Mouse (Mus musculus) mouse embryonic stem cell (cell line): ENCODE results near the gene Plxnb3.

Experiments
- in situ Hi-C, 2 experiments: fragments of 300-500 bp; cut with MboI; formaldehyde crosslinking; loops; 1 replicate in 1 of 2; 3 replicates in 1 of 2; pipeline ENCODE4 v1.14.3; 2019 to 2020; ENCODE audit warnings: low sequenced_read_pairs in 2 of 2, low pct_unique_long_range_greater_than_20kb in 1 of 2, mixed read lengths in 1 of 2; ENCODE audit not compliant: unreplicated experiment in 1 of 2

Gene Plxnb3

DNA sequence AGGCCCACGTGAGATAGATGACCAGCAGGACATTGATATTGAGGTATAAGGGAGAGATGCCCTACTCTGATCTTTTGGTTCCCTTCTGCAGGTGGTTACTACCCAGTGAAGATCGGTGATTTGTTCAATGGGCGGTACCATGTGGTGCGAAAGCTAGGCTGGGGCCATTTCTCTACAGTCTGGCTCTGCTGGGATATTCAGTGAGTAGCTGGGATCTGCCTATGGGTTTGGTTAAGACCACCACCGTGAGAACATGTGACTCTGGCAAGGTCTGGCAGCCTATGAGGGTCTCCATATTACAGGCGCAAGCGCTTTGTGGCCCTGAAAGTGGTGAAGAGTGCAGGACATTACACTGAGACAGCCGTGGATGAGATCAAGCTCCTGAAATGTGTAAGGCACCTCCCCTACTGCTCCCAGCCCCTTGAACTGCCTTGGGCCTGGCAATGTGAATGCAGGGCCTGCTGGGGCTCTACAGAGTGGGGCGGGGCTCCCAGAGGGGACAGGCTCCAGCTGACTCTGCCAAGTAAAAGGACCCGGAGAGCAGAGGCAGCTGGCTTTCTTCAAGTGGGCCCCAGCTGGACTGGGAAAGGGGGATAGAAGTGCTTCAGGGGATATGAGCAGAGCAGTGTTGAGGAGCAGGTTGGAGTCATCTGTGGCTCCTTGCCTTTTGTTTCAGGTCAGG lies 18.1 kb downstream of the Plxnb3 start:
- in situ Hi-C loops, result no loop called here

DNA sequence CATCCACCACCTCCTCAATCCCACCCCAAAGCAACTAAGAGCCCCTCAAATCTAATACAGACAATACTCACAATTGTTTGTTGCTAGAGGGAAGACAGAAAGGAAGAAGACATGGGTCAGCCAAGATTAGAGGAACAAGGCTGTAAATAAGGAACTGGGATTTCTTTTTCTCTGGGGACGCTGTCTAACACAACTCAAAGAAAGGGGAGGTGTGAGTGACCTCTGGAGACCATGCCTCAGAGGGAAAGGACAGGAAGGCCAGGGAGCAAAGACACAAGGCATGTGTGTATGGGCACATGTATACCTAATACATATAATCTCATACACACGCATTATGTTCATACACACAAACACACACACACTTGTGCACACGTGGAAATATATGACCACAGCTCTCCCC lies 25.3 kb downstream of the Plxnb3 start:
- in situ Hi-C loops, result no loop called here

DNA sequence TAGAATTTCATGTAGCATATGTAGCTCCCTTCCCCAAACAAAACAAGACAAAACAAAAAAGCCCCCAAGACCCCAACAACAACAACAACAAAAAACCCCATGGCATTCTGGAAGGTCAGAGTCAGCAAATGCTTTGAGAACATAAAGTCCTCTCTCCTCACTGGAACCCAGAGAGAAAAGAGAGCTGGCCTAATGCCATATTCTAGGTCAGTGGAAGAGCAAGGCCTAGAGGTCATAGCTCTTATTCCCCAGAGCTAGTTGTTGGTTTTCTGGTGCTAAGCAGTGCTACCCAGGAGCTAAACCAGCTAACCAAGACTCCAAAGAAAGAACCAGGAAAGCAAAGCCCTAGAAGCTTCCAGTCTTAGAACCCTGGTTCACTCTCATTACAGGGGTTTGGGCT lies 28.8 kb downstream of the Plxnb3 start:
- in situ Hi-C loops, result no loop called here

DNA sequence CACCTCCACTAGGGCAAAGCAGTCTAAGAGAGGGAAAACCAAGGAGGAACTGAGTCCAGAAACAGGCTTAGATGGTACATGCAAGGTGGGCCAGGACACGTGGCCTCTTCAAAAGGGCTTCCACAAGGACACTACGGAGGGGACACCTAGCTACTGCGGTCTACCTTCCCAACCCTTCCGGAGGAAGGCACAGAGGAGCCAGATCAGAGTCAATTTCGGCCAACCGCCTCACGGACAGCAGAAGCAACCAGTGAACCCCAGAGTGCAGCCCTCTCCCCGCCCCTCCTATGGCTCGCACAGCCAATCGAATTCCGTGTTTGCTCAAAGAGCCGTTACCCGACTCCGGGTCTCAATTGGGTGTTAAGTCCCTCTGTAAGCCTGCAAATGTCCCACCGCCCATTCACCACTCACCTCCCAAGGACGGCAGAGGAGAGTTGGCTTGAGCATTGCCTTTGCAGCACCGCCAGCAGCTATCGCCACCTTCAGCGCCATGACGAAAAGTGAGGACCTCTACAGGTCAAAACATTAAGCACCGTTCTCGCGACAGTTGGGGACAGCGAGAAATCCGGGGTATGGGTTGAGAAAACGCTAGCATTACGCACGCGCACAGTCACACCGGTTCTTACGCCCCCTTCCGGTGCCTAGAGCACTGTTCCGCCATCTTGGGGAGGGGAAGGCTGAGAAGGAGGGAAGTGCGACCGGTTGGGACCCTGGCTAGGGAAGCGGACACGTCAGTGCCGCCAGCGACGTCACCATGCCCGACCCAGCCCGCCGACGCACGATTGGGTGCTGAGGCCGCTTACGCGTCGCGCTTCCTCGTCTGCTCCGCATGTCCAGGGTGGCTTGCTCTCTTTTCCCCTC lies 29.7 kb downstream of the Plxnb3 start, which contains the start of the genes Idh3g and Ssr4:
TSS of gene Idh3g (minus strand) at position 534 of the 861 bp plus-strand sequence.
TSS of gene Ssr4 (plus strand) at position 665 of the 861 bp plus-strand sequence.
- in situ Hi-C loops, result no loop called here

DNA sequence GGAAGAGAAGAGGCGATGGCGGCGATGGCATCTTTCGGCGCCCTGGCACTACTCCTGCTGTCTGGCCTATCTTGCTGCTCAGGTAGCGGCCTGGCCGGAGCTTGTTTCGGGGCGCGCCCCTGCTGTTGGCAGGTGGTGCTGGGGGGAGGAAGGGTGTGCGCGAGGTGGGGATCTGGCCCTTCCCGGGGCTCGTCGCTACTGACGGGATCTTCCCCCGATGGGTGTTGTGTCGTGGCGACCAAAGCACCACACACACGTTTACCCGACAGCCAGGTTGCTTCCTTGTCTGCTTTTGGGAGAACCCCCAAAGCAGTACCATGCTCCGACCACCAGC lies 30.3 kb downstream of the Plxnb3 start:
- in situ Hi-C loops, result no loop called here

DNA sequence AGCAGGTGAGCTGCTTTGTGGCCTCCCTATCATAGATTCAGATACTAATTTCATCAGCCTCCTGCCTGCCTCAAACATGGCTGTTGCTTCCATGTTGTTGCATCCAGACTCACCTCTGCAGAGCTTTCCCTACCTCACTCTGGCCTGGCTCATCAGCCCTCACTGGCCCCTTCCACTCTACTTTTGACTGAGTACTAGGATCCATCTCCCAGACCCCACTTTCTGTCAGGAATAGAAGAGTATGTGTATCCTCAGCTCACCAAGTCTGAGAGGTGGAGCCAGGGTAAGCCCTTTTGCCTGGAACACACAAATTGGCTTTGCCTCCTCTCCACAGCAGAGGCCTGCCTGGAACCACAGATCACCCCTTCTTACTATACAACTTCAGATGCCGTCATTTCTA lies 31.6 kb downstream of the Plxnb3 start:
- in situ Hi-C loops, result no loop called here

DNA sequence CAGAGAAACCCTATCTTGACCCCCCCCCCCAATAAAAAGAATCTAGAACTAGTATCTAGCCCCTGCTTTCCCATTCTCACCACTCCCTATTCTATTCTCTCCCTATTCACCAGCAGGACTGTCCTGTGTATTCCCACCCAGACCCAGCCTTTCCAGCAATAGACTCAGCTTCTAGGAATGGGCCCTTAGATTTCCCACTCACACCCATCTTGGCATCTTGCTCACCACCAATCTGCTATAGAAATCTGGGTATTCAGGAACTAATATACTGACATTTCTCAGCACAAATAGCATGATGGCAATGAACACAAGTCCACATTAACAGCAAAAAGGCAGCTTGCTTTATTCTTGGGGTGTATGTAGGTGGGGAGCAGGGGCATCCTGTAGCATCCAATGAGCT lies 36.1 kb downstream of the Plxnb3 start:
- in situ Hi-C loops, result no loop called here

DNA sequence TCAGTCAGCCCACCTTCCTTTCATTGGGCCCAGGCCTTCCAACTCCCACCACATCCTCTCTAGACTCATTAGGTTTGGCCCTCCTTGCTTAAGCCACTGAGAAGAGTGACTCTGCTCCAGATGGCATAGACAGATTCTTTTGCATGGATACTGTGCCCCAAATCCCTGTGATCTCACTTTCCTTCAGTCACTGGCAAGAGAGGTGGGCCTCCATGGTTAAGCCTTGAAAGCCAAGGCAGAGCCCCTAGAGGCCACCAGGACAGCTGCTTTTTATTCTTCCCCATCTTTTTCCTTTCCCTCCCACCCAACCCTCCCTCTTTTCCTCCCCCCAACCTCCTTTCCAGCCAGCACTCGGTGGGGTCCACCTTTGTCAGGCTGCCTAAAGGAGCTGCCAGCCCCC lies 36.6 kb downstream of the Plxnb3 start:
- in situ Hi-C loops, result no loop called here

DNA sequence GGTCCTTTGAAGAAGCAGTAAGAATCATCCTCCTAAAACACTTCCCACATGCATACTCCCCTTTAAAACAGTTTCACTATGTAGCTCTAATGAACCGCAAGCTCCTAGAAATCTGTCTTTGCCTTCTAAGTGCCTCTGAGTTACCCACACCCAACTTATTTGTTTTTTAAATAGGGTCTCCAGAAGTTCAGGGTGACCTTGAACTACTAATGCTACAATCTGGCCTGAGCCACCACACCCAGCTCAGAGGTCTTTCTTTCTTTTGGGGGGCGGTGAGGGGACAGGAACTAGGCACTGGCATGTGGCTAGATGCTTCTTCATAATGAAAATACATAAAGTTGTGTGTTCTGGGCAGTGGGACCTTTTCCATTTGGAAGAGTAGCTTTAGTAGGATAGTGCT lies 40.6 kb downstream of the Plxnb3 start:
- in situ Hi-C loops, result no loop called here

DNA sequence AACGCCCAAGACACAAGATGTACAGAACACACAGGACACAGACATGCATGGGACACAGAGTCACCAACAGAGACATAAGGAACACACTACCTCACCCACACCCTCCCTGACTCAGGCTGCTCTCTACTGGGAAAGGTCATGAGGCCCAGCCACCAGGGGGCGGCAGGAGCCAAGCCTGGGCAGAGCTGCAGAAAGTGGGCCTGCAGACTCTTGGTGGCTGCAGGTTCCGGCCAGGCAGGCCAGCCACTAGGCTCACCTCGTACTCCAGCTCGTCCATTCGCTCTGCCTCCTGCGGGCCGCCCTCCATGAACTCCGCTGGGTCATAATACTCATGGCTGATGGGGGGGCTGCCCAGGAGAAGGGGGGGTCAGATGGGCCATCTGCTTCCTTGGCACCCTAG lies 41.6 kb downstream of the Plxnb3 start:
- in situ Hi-C loops, result no loop called here

DNA sequence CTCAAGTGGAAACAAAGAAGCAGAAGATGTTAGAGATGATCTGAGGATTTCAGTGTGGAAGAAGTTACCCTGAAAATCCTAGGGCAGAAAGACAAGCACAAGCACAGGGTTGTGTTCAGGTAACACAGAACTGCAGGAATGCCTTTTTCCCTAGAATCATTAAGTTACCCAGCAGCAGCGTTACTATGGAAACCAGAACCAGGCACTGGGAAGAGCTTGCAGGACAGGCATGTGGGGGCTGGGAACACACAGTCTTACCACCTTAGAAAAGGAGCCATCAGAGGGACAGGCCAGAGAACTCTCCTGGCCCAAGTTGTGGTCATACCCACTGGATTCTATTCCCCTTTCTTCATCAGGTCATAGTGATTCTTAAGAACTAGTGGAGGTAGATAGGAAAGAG lies 48.9 kb downstream of the Plxnb3 start:
- in situ Hi-C loops, result no loop called here

DNA sequence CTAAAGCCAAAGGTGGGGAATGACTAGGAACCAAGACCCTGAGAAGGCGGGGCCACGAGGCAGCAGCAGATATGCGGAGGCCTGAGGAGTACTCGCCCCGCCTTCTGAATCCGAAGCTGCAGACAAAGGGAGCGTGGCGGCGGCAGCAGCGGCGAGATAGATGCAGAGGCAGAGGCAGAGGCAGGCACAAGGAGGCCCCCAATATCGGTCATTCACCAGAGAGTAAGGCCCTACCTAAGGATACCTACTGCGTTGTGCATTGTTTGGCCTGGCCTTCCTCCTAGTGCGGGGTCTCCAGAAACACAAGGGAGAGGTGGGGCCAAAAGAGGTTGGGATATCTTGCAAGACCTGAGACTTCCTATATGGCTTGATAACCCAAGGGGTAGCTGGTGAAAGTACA lies 58.2 kb downstream of the Plxnb3 start:
- in situ Hi-C loops, result no loop called here

DNA sequence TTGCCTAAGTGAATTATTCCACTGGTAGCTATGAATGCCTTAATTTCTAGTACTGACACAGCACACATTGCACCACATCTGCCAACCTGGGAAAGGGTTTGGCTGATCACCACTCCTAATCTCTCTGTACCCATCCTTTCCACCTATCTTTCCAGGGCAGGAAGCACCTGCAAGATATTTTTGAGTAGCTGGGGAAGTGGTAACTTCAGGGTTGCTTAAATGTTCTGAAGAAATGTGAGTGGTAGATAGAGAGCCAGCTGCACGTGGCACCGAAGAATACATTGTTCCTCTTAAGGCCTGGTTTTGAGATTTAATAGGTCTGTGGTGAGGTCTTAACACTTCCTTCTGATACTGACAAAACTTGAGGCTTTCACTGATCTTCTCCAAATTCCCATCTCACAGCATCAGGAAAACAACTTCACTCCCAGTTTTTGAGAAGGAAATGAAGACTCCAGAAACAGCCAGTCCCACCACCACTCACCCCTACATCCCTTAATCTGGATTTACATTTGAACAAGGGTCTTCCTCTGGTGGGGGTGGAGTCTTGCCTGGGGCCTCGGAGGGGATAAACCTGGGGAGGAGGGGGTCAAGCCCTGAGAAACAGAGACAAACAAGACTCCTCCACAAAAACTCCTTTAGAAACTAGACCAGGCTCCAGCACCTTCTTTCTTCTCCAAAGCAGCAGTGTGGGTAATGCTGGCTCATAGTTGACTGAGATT lies 59.9 kb downstream of the Plxnb3 start:
- in situ Hi-C loops, result no loop called here
